Mouse (Mus musculus) liver, postnatal 0 days (tissue): ENCODE measurements around the gene Aggf1.

ENCODE experiments used
- CTCF ChIP-seq: sonication (generic); IDR thresholded peaks from 2 replicates; pipeline ENCODE4 v1.5.1; 2016; ENCODE audit warnings: antibody characterized with exemption, low read depth
- EP300 ChIP-seq: IDR thresholded peaks from 2 replicates; pipeline ENCODE4 v1.6.1; 2016; ENCODE audit warnings: antibody characterized with exemption, low read depth, mild to moderate bottlenecking

- no peak for TF ChIP-seq CTCF
- TF ChIP-seq EP300: no peak
These were observed 29.3 kb downstream of the Aggf1 start for GRCm38 (mm10) chr13:95345869-95346268.
